Mouse (Mus musculus): ENCODE measurements around the gene Spats2.

GRCm38 (mm10) chr15:99126816-99127365, 1.2 kb downstream of the Spats2 start:
- no peak for TF ChIP-seq CTCF (IDR thresholded peaks at IDR 0.05; ENCODE audit: low read depth)
- TF ChIP-seq EP300 (optimal IDR thresholded peaks at IDR 0.05) = no peak
